Mouse (Mus musculus) midbrain, embryonic 16.5 days (tissue): ENCODE measurements at regions not wholly inside any gene's neighbourhood (a gene's known extent, or its start where the extent isn't known, plus 50 kb on each side); places are given as distances from the start of the nearest gene placed in this dataset.

ENCODE experiments used
- ATAC-seq: fragments of 200-750 bp; cut with Nextera tagmentation; 2 replicates; pipeline ENCODE4 v1.8.0; 2017; ENCODE audit warnings: moderate TSS enrichment
- H3K27ac ChIP-seq: fragments of 300-500 bp; sonication (generic); 2 replicates; pipeline ENCODE4 v1.5.1; 2014; ENCODE audit warnings: mild to moderate bottlenecking, low read length, mixed read lengths
- H3K27me3 ChIP-seq: fragments of 300-500 bp; sonication (generic); 2 replicates; pipeline ENCODE4 v1.6.1; 2014; ENCODE audit warnings: low read depth, low read length, mixed read lengths; ENCODE audit not compliant: control insufficient read depth, insufficient read depth
- H3K36me3 ChIP-seq: fragments of 300-500 bp; sonication (generic); 2 replicates; pipeline ENCODE4 v1.6.1; 2014; ENCODE audit warnings: mild to moderate bottlenecking, low read length, moderate library complexity, mixed read lengths; ENCODE audit not compliant: control insufficient read depth, insufficient read depth
- H3K4me1 ChIP-seq: fragments of 300-500 bp; sonication (generic); 2 replicates; pipeline ENCODE4 v1.6.1; 2014; ENCODE audit warnings: mild to moderate bottlenecking, low read length, mixed read lengths; ENCODE audit not compliant: control insufficient read depth, insufficient read depth
- H3K4me2 ChIP-seq: fragments of 300-500 bp; sonication (generic); 2 replicates; pipeline ENCODE4 v1.6.1; 2014; ENCODE audit warnings: mild to moderate bottlenecking, low read length, mixed read lengths
- H3K4me3 ChIP-seq: fragments of 300-500 bp; sonication (generic); 2 replicates; pipeline ENCODE4 v1.5.1; 2014; ENCODE audit warnings: low read depth, mild to moderate bottlenecking, low read length, moderate library complexity, mixed read lengths
- H3K9ac ChIP-seq: fragments of 300-500 bp; sonication (generic); 2 replicates; pipeline ENCODE4 v1.6.1; 2014; ENCODE audit warnings: low read depth, low read length, mixed read lengths
- H3K9me3 ChIP-seq: fragments of 300-500 bp; sonication (generic); replicated peaks from 2 replicates; pipeline ENCODE4 v1.6.1; 2014; ENCODE audit warnings: mild to moderate bottlenecking, low read length, mixed read lengths; ENCODE audit not compliant: control insufficient read depth, poor library complexity, severe bottlenecking
- WGBS: fragments of 180-500 bp; shearing (Covaris S2); extraction: QIAGEN DNeasy Blood & Tissue Kit; methylation state at CpG from one replicate; pipeline ENCODE4 v1.1.7; 2014; 5-methylcytosine and 5-hydroxymethylcytosine counted together

DNA sequence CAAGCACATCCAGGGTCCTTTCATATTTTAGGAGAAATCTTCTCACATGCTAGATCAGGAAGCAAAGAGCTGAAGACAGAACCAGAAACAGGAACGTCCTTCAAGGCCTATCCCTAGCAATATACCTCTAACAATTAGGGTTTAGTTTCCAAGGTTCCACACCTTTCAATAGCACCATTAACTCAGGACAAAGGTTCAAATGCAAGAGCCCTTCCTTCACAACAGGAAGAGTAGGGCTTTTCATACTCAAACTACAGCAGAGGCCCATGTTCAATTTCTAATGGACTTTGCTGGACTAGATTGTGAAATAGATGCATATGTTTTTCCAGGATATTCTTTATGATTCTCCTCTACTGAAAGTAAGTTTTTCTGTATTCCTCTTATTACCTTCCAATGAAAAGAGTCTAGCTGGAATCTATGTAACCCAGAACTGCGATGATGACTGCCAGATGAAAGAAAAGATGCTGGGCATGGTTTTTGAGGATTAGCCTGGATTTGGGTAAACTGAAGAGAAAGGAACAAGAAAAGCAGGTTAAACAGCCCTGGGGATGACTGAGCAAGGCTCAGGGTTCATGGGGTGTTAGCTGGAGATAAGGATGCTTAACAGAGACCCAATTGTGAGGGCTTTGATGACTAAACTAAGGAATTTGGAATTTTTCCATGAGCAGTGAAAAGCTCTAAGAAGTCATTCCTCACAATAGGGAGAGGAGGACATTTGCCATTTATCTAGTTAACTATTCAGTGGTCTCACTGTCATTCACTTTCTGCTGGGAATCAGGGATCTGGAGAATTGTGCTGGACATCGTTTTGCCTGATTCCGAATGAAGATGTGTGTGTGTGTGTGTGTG is 215.9 kb downstream of the Klf6 start:
- H3K36me3 ChIP-seq, result no peaks in the 10 kb centered on the region
- ATAC-seq, result no peak
- no peak overlapping the region for H3K4me3 ChIP-seq
- H3K9me3 ChIP-seq, result no peaks in the 10 kb centered on the region
- H3K27ac ChIP-seq, result no peak overlapping the region
- no peaks in the 10 kb centered on the region for H3K27me3 ChIP-seq
- H3K4me1 ChIP-seq, result no peaks in the 10 kb centered on the region
- H3K4me2 ChIP-seq, result no peak overlapping the region
- H3K9ac ChIP-seq, result no peak overlapping the region
- WGBS, result 65% methylated on average over 4 of the region's 4 CpGs

DNA sequence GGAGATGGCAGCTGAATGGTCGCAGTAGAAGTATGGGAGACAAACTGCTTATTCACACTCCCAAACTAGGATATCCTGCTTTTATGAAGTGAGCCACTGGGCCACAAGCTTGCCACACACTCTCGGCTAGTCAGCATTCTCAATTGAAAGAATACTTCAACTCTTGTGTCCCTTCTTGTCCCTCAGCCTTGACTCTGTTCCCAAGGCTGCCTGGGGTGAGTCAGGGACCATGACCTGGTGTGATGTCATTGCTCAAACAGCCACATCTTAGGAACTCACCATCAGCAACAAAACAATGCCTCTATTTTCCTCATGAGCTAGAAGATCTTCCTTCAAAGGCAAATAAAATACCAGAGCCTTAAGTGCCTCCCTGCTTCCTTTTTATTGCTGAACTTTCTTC is 224.6 kb downstream of the Klf6 start:
- Histone ChIP-seq H3K27ac (no peak overlapping the region), H3K4me2 (no peak overlapping the region), H3K9ac (no peak overlapping the region), H3K4me1 (no peaks in the 10 kb centered on the region), H3K4me3 (no peak overlapping the region), H3K9me3 (no peaks in the 10 kb centered on the region), H3K27me3 (no peaks in the 10 kb centered on the region), H3K36me3 (no peaks in the 10 kb centered on the region)
- 85% methylated on average over 2 of the region's 2 CpGs for WGBS
- ATAC-seq, result no peak

DNA sequence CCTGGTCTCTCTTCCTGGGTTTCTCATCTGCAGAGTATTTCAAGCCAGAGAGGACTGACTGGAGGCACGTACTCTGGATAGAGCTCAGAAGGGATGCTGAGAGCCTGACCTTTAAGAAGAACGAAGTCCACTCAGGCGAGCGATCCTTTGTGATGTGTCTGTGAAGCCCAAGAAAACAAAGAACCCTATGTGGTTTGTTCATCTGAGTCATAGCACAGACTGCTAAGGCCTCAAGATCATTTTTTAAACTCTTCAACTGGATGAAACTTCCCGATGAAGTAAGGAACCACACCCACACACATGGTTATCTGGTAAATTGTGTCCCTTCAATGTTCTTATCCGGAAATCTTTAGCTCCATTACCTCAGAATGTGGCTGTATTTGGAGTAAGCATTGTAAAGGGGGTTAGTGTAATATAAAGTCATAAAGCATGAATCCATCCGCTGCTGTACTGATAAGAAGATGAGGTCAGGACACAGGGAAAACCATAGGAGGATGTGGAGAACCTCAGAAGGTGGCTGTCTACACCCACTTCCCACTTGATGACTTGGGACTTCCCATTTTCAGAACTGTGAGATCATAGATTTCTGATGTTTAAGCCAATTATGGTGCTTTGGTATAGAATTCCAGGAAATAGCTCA is 247.9 kb downstream of the Klf6 start:
- no peak overlapping the region for H3K4me3 ChIP-seq
- H3K9ac ChIP-seq, result no peak overlapping the region
- no peaks in the 10 kb centered on the region for H3K27me3 ChIP-seq
- no peaks in the 10 kb centered on the region for H3K9me3 ChIP-seq
- no peaks in the 10 kb centered on the region for H3K4me1 ChIP-seq
- no peak for ATAC-seq
- no peak overlapping the region for H3K4me2 ChIP-seq
- no peak overlapping the region for H3K27ac ChIP-seq
- WGBS, result 85% methylated on average over 7 of the region's 7 CpGs
- no peaks in the 10 kb centered on the region for H3K36me3 ChIP-seq

DNA sequence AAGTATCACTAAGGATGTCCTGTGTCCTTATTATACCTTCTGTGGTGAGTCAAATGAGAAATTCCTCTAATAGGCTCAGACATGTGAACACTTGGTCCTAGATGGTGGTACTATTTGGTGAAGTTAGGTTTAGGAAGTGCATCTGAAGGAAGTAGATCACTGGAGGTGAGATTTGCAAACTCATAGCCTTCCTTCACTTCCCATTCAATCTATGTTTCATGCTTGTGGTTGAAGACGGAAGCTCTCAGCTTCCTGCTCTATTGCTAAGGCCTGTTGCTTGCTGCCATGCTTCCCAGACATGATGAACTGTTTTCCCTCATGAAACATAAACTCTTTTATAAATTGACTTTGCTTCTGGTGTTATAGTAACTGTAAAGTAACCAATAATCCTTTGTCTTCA is 258.4 kb downstream of the Klf6 start:
- Histone ChIP-seq H3K4me1 (no peaks in the 10 kb centered on the region), H3K4me2 (no peak overlapping the region), H3K27ac (no peak overlapping the region), H3K27me3 (no peaks in the 10 kb centered on the region), H3K36me3 (no peaks in the 10 kb centered on the region), H3K4me3 (no peak overlapping the region), H3K9ac (no peak overlapping the region), H3K9me3 (no peaks in the 10 kb centered on the region)
- WGBS, result 90% methylated on average over 1 of the region's 1 CpGs
- ATAC-seq, result no peak

DNA sequence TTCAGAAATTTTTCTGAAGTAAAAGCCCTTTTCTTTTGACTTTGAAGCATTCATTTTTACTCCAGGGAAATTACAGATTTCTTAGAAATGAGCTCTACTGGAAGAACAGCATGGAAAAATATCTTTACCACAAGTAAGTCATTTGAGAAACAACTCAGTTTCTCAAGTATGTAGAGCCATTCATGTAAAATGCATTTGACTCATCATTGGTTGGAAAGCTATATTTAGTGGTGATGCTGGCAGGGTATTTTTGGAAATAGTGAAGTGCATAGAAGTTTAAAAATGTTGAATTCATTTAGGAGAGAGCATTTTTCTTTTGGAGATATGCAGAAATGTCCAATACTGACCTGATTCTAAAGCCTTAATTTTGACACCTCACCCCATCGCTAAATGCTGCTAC is 266.0 kb downstream of the Klf6 start:
- Histone ChIP-seq H3K4me2 (no peak overlapping the region), H3K9me3 (no peaks in the 10 kb centered on the region), H3K27me3 (no peaks in the 10 kb centered on the region), H3K4me1 (no peaks in the 10 kb centered on the region), H3K27ac (no peak overlapping the region), H3K4me3 (no peak overlapping the region), H3K9ac (no peak overlapping the region), H3K36me3 (no peaks in the 10 kb centered on the region)
- WGBS, result 97% methylated on average over 1 of the region's 1 CpGs
- ATAC-seq, result no peak

DNA sequence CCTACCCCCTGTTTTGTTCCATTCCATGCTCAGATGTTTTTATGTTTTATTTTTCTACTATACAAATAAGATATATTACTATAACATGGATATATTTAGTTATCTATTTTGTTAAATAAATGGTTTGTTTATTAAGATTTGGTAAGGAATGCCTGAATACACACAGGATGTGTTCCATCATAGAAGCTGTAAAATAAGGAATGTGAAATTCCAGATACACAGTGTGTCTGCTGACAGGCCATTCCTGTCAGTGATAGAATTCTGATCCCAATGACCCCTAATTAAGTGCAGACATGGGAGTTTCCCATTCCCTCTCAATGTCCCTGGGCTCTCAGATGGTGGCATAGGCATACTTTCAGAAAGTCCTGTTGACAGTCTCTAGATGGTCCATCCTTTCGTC is 267.6 kb downstream of the Klf6 start:
- H3K4me3 ChIP-seq, result no peak overlapping the region
- no peak for ATAC-seq
- H3K9ac ChIP-seq, result no peak overlapping the region
- no peak overlapping the region for H3K4me2 ChIP-seq
- H3K36me3 ChIP-seq, result no peaks in the 10 kb centered on the region
- WGBS, result 89% methylated on average over 1 of the region's 1 CpGs
- no peaks in the 10 kb centered on the region for H3K9me3 ChIP-seq
- H3K4me1 ChIP-seq, result no peaks in the 10 kb centered on the region
- H3K27me3 ChIP-seq, result no peaks in the 10 kb centered on the region
- no peak overlapping the region for H3K27ac ChIP-seq

DNA sequence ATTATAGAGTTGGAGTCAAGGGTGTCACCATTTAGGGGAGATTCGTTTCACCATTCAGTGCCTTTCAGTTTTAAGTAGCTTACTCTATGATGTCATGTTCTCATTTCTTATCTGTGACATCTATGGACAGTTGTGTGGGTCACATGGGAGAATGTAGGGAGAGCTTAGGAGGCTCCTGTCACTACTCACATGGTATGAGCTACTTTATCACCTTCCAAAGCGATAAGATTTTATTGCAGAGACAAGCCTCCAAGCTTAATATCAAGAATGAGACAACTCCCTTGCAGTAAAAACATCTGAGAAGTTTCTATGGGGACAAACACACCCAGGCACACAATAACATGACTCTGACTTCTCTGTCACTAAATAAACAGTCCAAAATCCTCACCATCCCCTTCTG is 270.1 kb downstream of the Klf6 start:
- Histone ChIP-seq H3K9me3 (no peaks in the 10 kb centered on the region), H3K4me1 (no peaks in the 10 kb centered on the region), H3K4me3 (no peak overlapping the region), H3K9ac (no peak overlapping the region), H3K27me3 (no peaks in the 10 kb centered on the region), H3K4me2 (no peak overlapping the region), H3K27ac (no peak overlapping the region), H3K36me3 (no peaks in the 10 kb centered on the region)
- no peak for ATAC-seq
- 82% methylated on average over 2 of the region's 2 CpGs for WGBS

DNA sequence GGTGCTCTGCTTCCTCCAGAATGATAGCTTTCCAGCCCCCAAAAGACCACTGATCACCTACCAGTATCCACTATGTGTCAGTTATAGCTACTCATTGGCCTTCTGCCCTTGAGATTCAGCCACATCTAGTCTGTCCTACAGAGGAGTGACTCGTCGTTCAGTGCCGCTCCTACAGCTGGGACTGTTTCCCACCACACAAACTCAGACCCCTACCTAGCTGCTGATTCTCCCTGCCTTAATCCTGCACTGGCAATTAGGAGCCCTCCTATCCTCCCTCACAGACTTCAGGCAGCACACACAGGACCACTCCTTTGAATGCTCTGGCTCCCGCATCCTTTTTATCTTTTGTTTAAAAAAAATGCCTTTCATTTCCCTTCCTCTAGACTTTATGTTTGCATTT is 275.9 kb downstream of the Klf6 start:
- peak; percentile 73 for ATAC-seq
- H3K27ac ChIP-seq, result no peak overlapping the region
- H3K4me2 ChIP-seq, result no peak overlapping the region
- H3K9ac ChIP-seq, result no peak overlapping the region
- no peaks in the 10 kb centered on the region for H3K36me3 ChIP-seq
- 0 out of 2 replicates have a peak, but pooled peaks cover 2% of the 10 kb centered on the region for H3K4me1 ChIP-seq
- WGBS, result 6% methylated on average over 4 of the region's 4 CpGs
- no peak overlapping the region for H3K4me3 ChIP-seq
- no peaks in the 10 kb centered on the region for H3K9me3 ChIP-seq
- H3K27me3 ChIP-seq, result no peaks in the 10 kb centered on the region

DNA sequence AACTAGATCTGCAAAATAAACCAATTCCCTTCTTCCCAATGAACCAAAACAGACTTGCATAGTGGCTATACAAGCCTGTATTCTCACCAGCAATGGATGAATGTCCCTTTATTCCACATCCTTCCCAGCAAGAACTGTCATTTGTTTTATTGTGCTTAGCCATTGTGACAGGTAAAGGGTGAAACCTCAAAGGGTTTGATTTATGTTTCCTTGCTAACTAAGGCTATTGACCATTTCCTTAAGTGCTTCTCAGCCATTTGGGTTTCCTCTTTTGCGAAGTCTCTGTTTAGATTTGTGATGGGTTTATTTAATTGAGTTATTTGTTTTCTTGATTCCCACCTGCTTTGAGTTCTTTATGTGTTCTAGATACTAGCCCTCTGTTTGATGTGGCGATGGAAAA is 281.5 kb downstream of the Klf6 start:
- ATAC-seq, result no peak
- H3K4me1 ChIP-seq, result 0 out of 2 replicates have a peak, but pooled peaks cover 1% of the 10 kb centered on the region
- H3K4me2 ChIP-seq, result no peak overlapping the region
- WGBS, result 79% methylated on average over 2 of the region's 2 CpGs
- H3K9ac ChIP-seq, result no peak overlapping the region
- H3K4me3 ChIP-seq, result no peak overlapping the region
- no peaks in the 10 kb centered on the region for H3K27me3 ChIP-seq
- H3K27ac ChIP-seq, result no peak overlapping the region
- no peaks in the 10 kb centered on the region for H3K9me3 ChIP-seq
- no peaks in the 10 kb centered on the region for H3K36me3 ChIP-seq
